Mouse (Mus musculus) limb, embryonic 11.5 days (tissue): ENCODE results near the gene Cldn22. TPM values are rescaled to one million over a fixed set of nuclear protein-coding genes. Genes with fewer than 3 reads are reported as not detected.
"Not testable (repeated sequence)": the region's sequence is repeated elsewhere in the genome, so short reads cannot be mapped to it uniquely, and the experiment has no call there.

ENCODE experiments used
- ATAC-seq: fragments of 200-750 bp; cut with Nextera tagmentation; 2 replicates; pipeline ENCODE4 v1.8.0; 2017; ENCODE audit warnings: low read depth; ENCODE audit not compliant: insufficient number of reproducible peaks, low FRiP score, low TSS enrichment
- DNase-seq: peaks from one replicate; pipeline ENCODE4 v3.0.0-alpha.2; 2015; ENCODE audit warnings: low spot score
- H3K27ac ChIP-seq: fragments of 300-500 bp; sonication (generic); replicated peaks from 2 replicates; pipeline ENCODE4 v1.5.1; 2014; ENCODE audit warnings: low read depth, mild to moderate bottlenecking, low read length
- H3K27me3 ChIP-seq: fragments of 300-500 bp; sonication (generic); 2 replicates; pipeline ENCODE4 v1.6.1; 2014; ENCODE audit warnings: mild to moderate bottlenecking, low read length, mixed read lengths; ENCODE audit not compliant: control insufficient read depth, insufficient read depth
- H3K36me3 ChIP-seq: fragments of 300-500 bp; sonication (generic); 2 replicates; pipeline ENCODE4 v1.6.1; 2014; ENCODE audit warnings: mild to moderate bottlenecking, low read length, moderate library complexity, mixed read lengths; ENCODE audit not compliant: control insufficient read depth, insufficient read depth
- H3K4me1 ChIP-seq: fragments of 300-500 bp; sonication (generic); 2 replicates; pipeline ENCODE4 v1.6.1; 2014; ENCODE audit warnings: low read length, mixed read lengths; ENCODE audit not compliant: control insufficient read depth, insufficient read depth
- H3K4me2 ChIP-seq: fragments of 300-500 bp; sonication (generic); 2 replicates; pipeline ENCODE4 v1.6.1; 2014; ENCODE audit warnings: low read depth, mild to moderate bottlenecking, moderate library complexity; ENCODE audit not compliant: severe bottlenecking
- H3K4me3 ChIP-seq: fragments of 300-500 bp; sonication (generic); 2 replicates; pipeline ENCODE4 v1.5.1; 2014; ENCODE audit warnings: low read depth, low read length
- H3K9ac ChIP-seq: fragments of 300-500 bp; sonication (generic); 2 replicates; pipeline ENCODE4 v1.6.1; 2014; ENCODE audit warnings: mild to moderate bottlenecking, low read length
- H3K9me3 ChIP-seq: fragments of 300-500 bp; sonication (generic); 2 replicates; pipeline ENCODE4 v1.6.1; 2016; ENCODE audit warnings: low read length; ENCODE audit not compliant: control insufficient read depth
- WGBS: fragments of 180-500 bp; shearing (Covaris S2); extraction: QIAGEN DNeasy Blood & Tissue Kit; methylation state at CpG from one replicate; pipeline ENCODE4 v1.1.7; 2014; 5-methylcytosine and 5-hydroxymethylcytosine counted together
- polyA plus RNA-seq: library from polyadenylated mRNA; unstranded; fragments of >200 nt; fragmentation: Nextera tagmentation; extraction: Ambion mirVana; gene quantifications from 2 replicates; pipeline ENCODE4 v1.2.1, GENCODE M21; 2014

Gene Cldn22
- polyA plus RNA-seq, 1 experiment from 2014 or later: not detected

GRCm38 (mm10) chr8:47820914-47821772 is 3.1 kb upstream of the Cldn22 start:
- Histone ChIP-seq H3K9ac (no peak overlapping the region), H3K36me3 (no peaks in the 10 kb centered on the region), H3K27ac (no peak overlapping the region), H3K27me3 (no peaks in the 10 kb centered on the region), H3K9me3 (no peaks in the 10 kb centered on the region), H3K4me1 (no peaks in the 10 kb centered on the region), H3K4me3 (no peak overlapping the region), H3K4me2 (no peak overlapping the region)
- DNase-seq (no peak), ATAC-seq (no peak)
- 86% methylated on average over 20 of the region's 20 CpGs for WGBS

GRCm38 (mm10) chr8:47821843-47822242 is 2.4 kb upstream of the Cldn22 start, which contains the start of gene Cldn24:
Cldn24 (plus strand) TSS chr8:47822143.
- no peaks in the 10 kb centered on the region for H3K9me3 ChIP-seq
- no peak for ATAC-seq
- 85% methylated on average over 6 of the region's 6 CpGs for WGBS
- H3K36me3 ChIP-seq: no peaks in the 10 kb centered on the region
- H3K27ac ChIP-seq: no peak within 1 kb of the TSS
- no peaks in the 10 kb centered on the region for H3K27me3 ChIP-seq
- H3K4me3 ChIP-seq: no peak within 1 kb of the TSS
- H3K4me1 ChIP-seq: no peaks in the 10 kb centered on the region
- H3K9ac ChIP-seq: no peak within 1 kb of the TSS
- DNase-seq: no peak
- H3K4me2 ChIP-seq: no peak within 1 kb of the TSS

GRCm38 (mm10) chr8:47822541-47822940 is 1.7 kb upstream of the Cldn22 start:
- 88% methylated on average over 7 of the region's 9 CpGs for WGBS
- DNase-seq, H3K9ac ChIP-seq, H3K27ac ChIP-seq, H3K9me3 ChIP-seq, H3K27me3 ChIP-seq, H3K4me3 ChIP-seq, ATAC-seq, H3K4me2 ChIP-seq, H3K36me3 ChIP-seq, H3K4me1 ChIP-seq: not testable (repeated sequence)

GRCm38 (mm10) chr8:47823777-47824176 is 505 bp upstream of the Cldn22 start:
- H3K27me3 ChIP-seq: no peaks in the 10 kb centered on the region
- H3K4me3 ChIP-seq: no peak overlapping the region
- no peaks in the 10 kb centered on the region for H3K36me3 ChIP-seq
- no peak for ATAC-seq
- H3K4me1 ChIP-seq: no peaks in the 10 kb centered on the region
- H3K27ac ChIP-seq: no peak overlapping the region
- H3K9me3 ChIP-seq: no peaks in the 10 kb centered on the region
- H3K4me2 ChIP-seq: no peak overlapping the region
- no peak for DNase-seq
- 80% methylated on average over 10 of the region's 10 CpGs for WGBS
- no peak overlapping the region for H3K9ac ChIP-seq

- Histone ChIP-seq H3K27me3 (no peaks in the 10 kb centered on the region), H3K4me3 (no peak overlapping the region), H3K9me3 (no peaks in the 10 kb centered on the region), H3K27ac (no peak overlapping the region), H3K36me3 (no peaks in the 10 kb centered on the region), H3K4me1 (no peaks in the 10 kb centered on the region), H3K9ac (no peak overlapping the region), H3K4me2 (no peak overlapping the region)
- WGBS: 75% methylated on average over 5 of the region's 5 CpGs
- no peak for ATAC-seq
- DNase-seq: no peak
Measured at GRCm38 (mm10) chr8:47825596-47825995, 1.3 kb downstream of the Cldn22 start.

- no peak for DNase-seq
- Histone ChIP-seq H3K36me3 (no peaks in the 10 kb centered on the region), H3K27ac (no peak overlapping the region), H3K9me3 (no peaks in the 10 kb centered on the region), H3K27me3 (no peaks in the 10 kb centered on the region), H3K4me1 (no peaks in the 10 kb centered on the region), H3K4me2 (no peak overlapping the region), H3K9ac (no peak overlapping the region), H3K4me3 (no peak overlapping the region)
- 86% methylated on average over 9 of the region's 9 CpGs for WGBS
- no peak for ATAC-seq
Measured at GRCm38 (mm10) chr8:47826911-47827310, 2.6 kb downstream of the Cldn22 start.

- H3K27me3 ChIP-seq: no peaks in the 10 kb centered on the region
- no peak overlapping the region for H3K4me2 ChIP-seq
- no peak for ATAC-seq
- no peaks in the 10 kb centered on the region for H3K9me3 ChIP-seq
- no peak overlapping the region for H3K9ac ChIP-seq
- H3K4me3 ChIP-seq: no peak overlapping the region
- no peaks in the 10 kb centered on the region for H3K36me3 ChIP-seq
- WGBS: 83% methylated on average over 6 of the region's 6 CpGs
- H3K27ac ChIP-seq: no peak overlapping the region
- H3K4me1 ChIP-seq: peaks cover 7% of the 10 kb centered on the region; the same call in 1 of the 2 replicates
- DNase-seq: no peak
Measured at GRCm38 (mm10) chr8:47832616-47833015, 8.3 kb downstream of the Cldn22 start.

- H3K4me1 ChIP-seq: peaks cover 7% of the 10 kb centered on the region; the same call in 1 of the 2 replicates
- H3K27me3 ChIP-seq: no peaks in the 10 kb centered on the region
- H3K4me2 ChIP-seq: no peak overlapping the region
- DNase-seq (no peak), ATAC-seq (no peak)
- H3K4me3 ChIP-seq: no peak overlapping the region
- H3K9ac ChIP-seq: no peak overlapping the region
- H3K9me3 ChIP-seq: no peaks in the 10 kb centered on the region
- no peaks in the 10 kb centered on the region for H3K36me3 ChIP-seq
- WGBS: 71% methylated on average over 1 of the region's 1 CpGs
- no peak overlapping the region; the same call in 1 of the 2 replicates for H3K27ac ChIP-seq
Measured at GRCm38 (mm10) chr8:47833944-47834343, 9.7 kb downstream of the Cldn22 start.
